Mouse (Mus musculus): ENCODE measurements around the gene Rnf123. TPM values are rescaled to one million over a fixed set of nuclear protein-coding genes. Genes with fewer than 3 reads are reported as not detected.

The Rnf123 gene
- total RNA-seq, 2 experiments from 2014 or later = 65.5 to 140 TPM

Other genes with a start within 250 kb of the Rnf123 start
- 123 and 150 TPM in 2 replicates for gene Rbm6, start 210.1 kb downstream of the Rnf123 start, total RNA-seq (2014; fragmentation: Nextera tagmentation)
- 164 and 174 TPM in 2 replicates for gene Rbm6, start 210.1 kb downstream of the Rnf123 start, total RNA-seq (2017)
- 3.7 and 7.2 TPM in 2 replicates for gene Mon1a, start 195.2 kb downstream of the Rnf123 start, total RNA-seq (2014; fragmentation: Nextera tagmentation)
- gene Mon1a, start 195.2 kb downstream of the Rnf123 start, total RNA-seq (2017) = 6.1 and 12.6 TPM in 2 replicates
- not detected in 2 replicates for gene Mst1r, start 176.5 kb downstream of the Rnf123 start, total RNA-seq (2014; fragmentation: Nextera tagmentation)
- gene Mst1r, start 176.5 kb downstream of the Rnf123 start, total RNA-seq (2017) = not detected in 2 replicates
- not detected in 2 replicates for gene Actl11, start 154.9 kb downstream of the Rnf123 start, total RNA-seq (2014; fragmentation: Nextera tagmentation)
- not detected in 2 replicates for gene Actl11, start 154.9 kb downstream of the Rnf123 start, total RNA-seq (2017)
- gene Camkv, start 147.7 kb downstream of the Rnf123 start, total RNA-seq (2014; fragmentation: Nextera tagmentation) = 0.22 TPM in 1 of 2 replicates, not detected in the other
- not detected in 2 replicates for gene Camkv, start 147.7 kb downstream of the Rnf123 start, total RNA-seq (2017)
- gene Traip, start 133.2 kb downstream of the Rnf123 start, total RNA-seq (2014; fragmentation: Nextera tagmentation) = 22.4 and 31.0 TPM in 2 replicates
- 17.2 and 18.4 TPM in 2 replicates for gene Traip, start 133.2 kb downstream of the Rnf123 start, total RNA-seq (2017)
- gene Uba7, start 107.8 kb downstream of the Rnf123 start, total RNA-seq (2014; fragmentation: Nextera tagmentation) = 111 and 114 TPM in 2 replicates
- 17.7 and 30.3 TPM in 2 replicates for gene Uba7, start 107.8 kb downstream of the Rnf123 start, total RNA-seq (2017)
- not detected in 2 replicates for gene Gm20661, start 100.3 kb downstream of the Rnf123 start, total RNA-seq (2014; fragmentation: Nextera tagmentation)
- gene Gm20661, start 100.3 kb downstream of the Rnf123 start, total RNA-seq (2017) = 0.42 TPM in 1 of 2 replicates, not detected in the other
- gene Inka1, start 97.5 kb downstream of the Rnf123 start, total RNA-seq (2014; fragmentation: Nextera tagmentation) = 23.1 and 29.7 TPM in 2 replicates
- 28.6 and 47.3 TPM in 2 replicates for gene Inka1, start 97.5 kb downstream of the Rnf123 start, total RNA-seq (2017)
- 0.37 TPM in 1 of 2 replicates, not detected in the other for gene Cdhr4, start 90.8 kb downstream of the Rnf123 start, total RNA-seq (2014; fragmentation: Nextera tagmentation)
- 0.88 TPM in 1 of 2 replicates, not detected in the other for gene Cdhr4, start 90.8 kb downstream of the Rnf123 start, total RNA-seq (2017)
- gene Gm20662, start 87.0 kb downstream of the Rnf123 start, total RNA-seq (2014; fragmentation: Nextera tagmentation) = not detected in 2 replicates
- not detected in 2 replicates for gene Gm20662, start 87.0 kb downstream of the Rnf123 start, total RNA-seq (2017)
- gene Ip6k1, start 80.8 kb downstream of the Rnf123 start, total RNA-seq (2014; fragmentation: Nextera tagmentation) = 30.6 and 36.6 TPM in 2 replicates
- 31.9 and 36.9 TPM in 2 replicates for gene Ip6k1, start 80.8 kb downstream of the Rnf123 start, total RNA-seq (2017)
- 7.8 and 15.0 TPM in 2 replicates for gene Gmppb, start 34.1 kb downstream of the Rnf123 start, total RNA-seq (2014; fragmentation: Nextera tagmentation)
- 10.7 and 19.2 TPM in 2 replicates for gene Gmppb, start 34.1 kb downstream of the Rnf123 start, total RNA-seq (2017)
- gene Amigo3, start 30.2 kb downstream of the Rnf123 start, total RNA-seq (2014; fragmentation: Nextera tagmentation) = 0.92 TPM in 1 of 2 replicates, not detected in the other
- 1.1 and 3.1 TPM in 2 replicates for gene Amigo3, start 30.2 kb downstream of the Rnf123 start, total RNA-seq (2017)
- not detected in 2 replicates for gene Mst1, start 2.9 kb downstream of the Rnf123 start, total RNA-seq (2014; fragmentation: Nextera tagmentation)
- gene Mst1, start 2.9 kb downstream of the Rnf123 start, total RNA-seq (2017) = 0.30 TPM in 1 of 2 replicates, not detected in the other
- gene Apeh, start 11.3 kb upstream of the Rnf123 start, total RNA-seq (2014; fragmentation: Nextera tagmentation) = 162 and 202 TPM in 2 replicates
- 119 and 214 TPM in 2 replicates for gene Apeh, start 11.3 kb upstream of the Rnf123 start, total RNA-seq (2017)
- 5.5 and 7.4 TPM in 2 replicates for gene Bsn, start 107.0 kb upstream of the Rnf123 start, total RNA-seq (2014; fragmentation: Nextera tagmentation)
- gene Bsn, start 107.0 kb upstream of the Rnf123 start, total RNA-seq (2017) = 2.3 and 2.9 TPM in 2 replicates
- gene Dag1, start 180.6 kb upstream of the Rnf123 start, total RNA-seq (2014; fragmentation: Nextera tagmentation) = 10.2 and 12.9 TPM in 2 replicates
- 4.6 and 5.1 TPM in 2 replicates for gene Dag1, start 180.6 kb upstream of the Rnf123 start, total RNA-seq (2017)
- 3.1 and 5.0 TPM in 2 replicates for gene Nicn1, start 207.1 kb upstream of the Rnf123 start, total RNA-seq (2014; fragmentation: Nextera tagmentation)
- 1.4 TPM in 1 of 2 replicates, not detected in the other for gene Nicn1, start 207.1 kb upstream of the Rnf123 start, total RNA-seq (2017)
- 0.28 TPM in 1 of 2 replicates, not detected in the other for gene Amt, start 213.5 kb upstream of the Rnf123 start, total RNA-seq (2014; fragmentation: Nextera tagmentation)
- 0.23 TPM in 1 of 2 replicates, not detected in the other for gene Amt, start 213.5 kb upstream of the Rnf123 start, total RNA-seq (2017)
- gene Rhoa, start 222.8 kb upstream of the Rnf123 start, total RNA-seq (2014; fragmentation: Nextera tagmentation) = 148 and 275 TPM in 2 replicates
- 249 and 303 TPM in 2 replicates for gene Rhoa, start 222.8 kb upstream of the Rnf123 start, total RNA-seq (2017)
- 2.8 and 8.2 TPM in 2 replicates for gene Tcta, start 222.8 kb upstream of the Rnf123 start, total RNA-seq (2014; fragmentation: Nextera tagmentation)
- 1.4 and 4.3 TPM in 2 replicates for gene Tcta, start 222.8 kb upstream of the Rnf123 start, total RNA-seq (2017)

Data from megakaryocyte-erythroid progenitor cell, adult 5-6 weeks (primary cell).